18 mouse cellular contexts compared by ENCODE assay signal in genomic region chr2:78606388-78606787, GRCm38 (mm10).
DNase-seq lines count a peak whose midpoint lies in the region; ATAC-seq and TF ChIP-seq lines count a peak whose summit lies in the region.
"Had no signal": no experiment of that assay in that cellular context is flagged by ENCODE, and none has a peak within 500 bp of the region (broad histone marks: within the 10 kb centered on the region; RNA-seq: fewer than 3 reads in every experiment).

No protein-coding gene starts in this region.

- no peaks in the 10 kb centered on the region for H3K36me3 ChIP-seq in hindbrain, postnatal 0 days (ENCODE audit: insufficient read depth, low read length)
- no peaks in the 10 kb centered on the region for H3K36me3 ChIP-seq in hindbrain, embryonic 12.5 days
- H3K36me3 ChIP-seq in lung, embryonic 15.5 days, result no peaks in the 10 kb centered on the region
- no peaks in the 10 kb centered on the region for H3K36me3 ChIP-seq in myocyte (ENCODE audit: control insufficient read depth, insufficient read depth)
- H3K36me3 ChIP-seq: heart, embryonic 15.5 days; hindbrain, embryonic 15.5 days; stomach, embryonic 15.5 days had no signal

- H3ac ChIP-seq in myocyte (ENCODE audit: control insufficient read depth, insufficient read length), result no peak overlapping the region

- no peak for TF ChIP-seq CTCF in hindbrain, postnatal 0 days (IDR thresholded peaks at IDR 0.05; ENCODE audit: low read depth)

- H3K9me3 ChIP-seq in hindbrain, postnatal 0 days (ENCODE audit: low read length), result 0 out of 2 replicates have a peak, but pooled peaks cover 3% of the 10 kb centered on the region
- H3K9me3 ChIP-seq in hindbrain, embryonic 12.5 days (replicated peaks), result no peaks in the 10 kb centered on the region
- H3K9me3 ChIP-seq in lung, embryonic 15.5 days, result no peaks in the 10 kb centered on the region
- H3K9me3 ChIP-seq: heart, embryonic 15.5 days; hindbrain, embryonic 15.5 days; stomach, embryonic 15.5 days had no signal

- no peaks in the 10 kb centered on the region for H3K4me1 ChIP-seq in hindbrain, postnatal 0 days (ENCODE audit: insufficient read depth, low read length)
- H3K4me1 ChIP-seq in hindbrain, embryonic 12.5 days, result no peaks in the 10 kb centered on the region
- H3K4me1 ChIP-seq in lung, embryonic 15.5 days, result peaks cover 11% of the 10 kb centered on the region; the same call in 1 of the 2 replicates
- H3K4me1 ChIP-seq: hindbrain, embryonic 15.5 days; stomach, embryonic 15.5 days had no signal

- no peak for TF ChIP-seq POLR2A in myocyte (IDR thresholded peaks at IDR 0.05; ENCODE audit: insufficient read length, low read depth)

- DNase-seq in hindbrain, postnatal 0 days (ENCODE audit: low spot score), result peak; percentile 43
- DNase-seq in right cerebral cortex, adult 2 months (ENCODE audit: low spot score in 2 of 2), result peak; percentile 13 to 54
- DNase-seq in right cerebral cortex, postnatal 10 days (ENCODE audit: low spot score in 2 of 2), result no peak
- no peak for DNase-seq in adrenal gland, postnatal 36 days
- DNase-seq: adrenal gland, postnatal 25 days; cerebellum, postnatal 36 days; heart, adult 11 months; kidney, adult 2 months; kidney, postnatal 4 days; midbrain, embryonic 14.5 days had no signal

- H3K79me2 ChIP-seq in myocyte (ENCODE audit: control insufficient read depth, insufficient read depth), result no peaks in the 10 kb centered on the region

- H3K27ac ChIP-seq in hindbrain, postnatal 0 days, result no peak overlapping the region
- no peak overlapping the region for H3K27ac ChIP-seq in hindbrain, embryonic 12.5 days
- H3K27ac ChIP-seq in lung, embryonic 15.5 days, result peak overlapping the region; percentile 26; the same call in 1 of the 2 replicates
- H3K27ac ChIP-seq: hindbrain, embryonic 15.5 days; stomach, embryonic 15.5 days had no signal

- no peak overlapping the region for H3K4me2 ChIP-seq in hindbrain, postnatal 0 days (ENCODE audit: low read depth, low read length)
- no peak overlapping the region for H3K4me2 ChIP-seq in hindbrain, embryonic 12.5 days (replicated peaks)
- H3K4me2 ChIP-seq in lung, embryonic 15.5 days, result no peak overlapping the region
- H3K4me2 ChIP-seq in myocyte (ENCODE audit: low read depth), result peak overlapping the region; percentile 5
- H3K4me2 ChIP-seq: heart, embryonic 15.5 days; hindbrain, embryonic 15.5 days; liver, embryonic 11.5 days; stomach, embryonic 15.5 days had no signal

- H3K4me3 ChIP-seq in hindbrain, postnatal 0 days (ENCODE audit: low read length), result no peak overlapping the region
- H3K4me3 ChIP-seq in hindbrain, embryonic 12.5 days, result no peak overlapping the region
- H3K4me3 ChIP-seq in lung, embryonic 15.5 days, result no peak overlapping the region
- no peak overlapping the region for H3K4me3 ChIP-seq in myocyte
- H3K4me3 ChIP-seq: heart, embryonic 15.5 days; hindbrain, embryonic 15.5 days; stomach, embryonic 15.5 days had no signal

- H3K27me3 ChIP-seq in hindbrain, postnatal 0 days (ENCODE audit: insufficient read depth, low read length), result no peaks in the 10 kb centered on the region
- no peaks in the 10 kb centered on the region for H3K27me3 ChIP-seq in hindbrain, embryonic 12.5 days
- H3K27me3 ChIP-seq in lung, embryonic 15.5 days, result no peaks in the 10 kb centered on the region
- H3K27me3 ChIP-seq in myocyte (ENCODE audit: control insufficient read depth, insufficient read depth, insufficient read length), result no peaks in the 10 kb centered on the region
- H3K27me3 ChIP-seq: heart, embryonic 15.5 days; hindbrain, embryonic 15.5 days; stomach, embryonic 15.5 days had no signal

- ATAC-seq in hindbrain, postnatal 0 days, result peak; percentile 49; the same call in 1 of the 2 replicates
- no peak for ATAC-seq in hindbrain, embryonic 12.5 days (ENCODE audit: low FRiP score)
- peak; percentile 89 for ATAC-seq in lung, embryonic 15.5 days (ENCODE audit: borderline replicate concordance, extremely low read depth, low FRiP score, low TSS enrichment)
- ATAC-seq: CD4-positive, CD25-positive, alpha-beta regulatory T cell, adult 4 months had no signal

- no peak overlapping the region for H3K9ac ChIP-seq in hindbrain, postnatal 0 days (replicated peaks; ENCODE audit: low read length)
- H3K9ac ChIP-seq in hindbrain, embryonic 12.5 days, result no peak overlapping the region
- no peak overlapping the region for H3K9ac ChIP-seq in lung, embryonic 15.5 days
- H3K9ac ChIP-seq: heart, embryonic 15.5 days; hindbrain, embryonic 15.5 days; stomach, embryonic 15.5 days had no signal

TF ChIP-seq in myocyte, 11 proteins besides CTCF, POLR2A, EP300 and RAD21:
- TF ChIP-seq REST (IDR thresholded peaks at IDR 0.05; ENCODE audit: insufficient read depth, insufficient read length), result no peak
- peak; percentile 65 for TF ChIP-seq TCF12 (IDR thresholded peaks at IDR 0.05; ENCODE audit: insufficient read depth, poor library complexity, severe bottlenecking)
- TF ChIP-seq CEBPB (IDR thresholded peaks at IDR 0.05; ENCODE audit: insufficient read depth, poor library complexity, severe bottlenecking), result no peak
- TF ChIP-seq USF1 (IDR thresholded peaks at IDR 0.05; ENCODE audit: low read depth), result no peak
- TF ChIP-seq SRF (IDR thresholded peaks at IDR 0.05; ENCODE audit: control insufficient read depth, insufficient read length, low read depth), result no peak
- TF ChIP-seq E2F4 (IDR thresholded peaks at IDR 0.05; ENCODE audit: insufficient read depth), result no peak
- no peak for TF ChIP-seq MAX (IDR thresholded peaks at IDR 0.05; ENCODE audit: low read depth)
- peak in 2 of 3 experiments; percentile 33 to 47 for TF ChIP-seq MYOG (IDR thresholded peaks at IDR 0.05; ENCODE audit: control insufficient read depth in 1 of 3, insufficient read depth in 1 of 3, insufficient read length in 2 of 3, low read depth in 2 of 3)
- TF ChIP-seq TCF3 (IDR thresholded peaks at IDR 0.05; ENCODE audit: insufficient read length, low read depth), result no peak
- peak in 1 of 3 experiments; percentile 74 for TF ChIP-seq MYOD1 (IDR thresholded peaks at IDR 0.05; ENCODE audit: control insufficient read depth in 1 of 3, insufficient read length in 2 of 3, low read depth in 2 of 3)

Comparison
In these comparisons a context has a peak if more than half of its experiments do, and no peak if none do; other contexts are left out.
1. DNase-seq: peak in hindbrain, postnatal 0 days (single experiment) and right cerebral cortex, adult 2 months (2 of 2); none in right cerebral cortex, postnatal 10 days (0 of 2) and adrenal gland, postnatal 36 days (0 of 2).